Mouse (Mus musculus): ENCODE measurements at regions not wholly inside any gene's neighbourhood (a gene's known extent, or its start where the extent isn't known, plus 50 kb on each side); places are given as distances from the start of the nearest gene placed in this dataset.

DNA sequence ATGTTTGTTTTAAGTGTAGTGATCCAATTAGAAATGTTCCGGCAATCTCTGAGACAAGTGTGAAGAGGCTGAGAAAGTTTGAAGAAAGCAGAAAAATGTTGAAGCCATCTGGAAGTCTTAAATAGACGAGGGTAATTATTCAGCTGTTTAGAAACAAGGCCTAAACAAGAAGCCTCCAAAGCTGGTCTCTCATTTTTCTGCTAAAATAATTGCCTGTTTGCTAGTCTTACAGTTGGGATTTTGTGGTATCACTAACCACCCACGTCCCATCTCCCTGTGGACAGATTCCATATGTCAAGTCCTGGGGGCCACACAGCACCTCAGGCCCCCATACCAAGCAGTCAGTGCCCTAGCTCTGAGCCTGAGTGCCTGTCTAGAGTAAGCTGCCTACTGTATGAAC is 59.4 kb upstream of the Bace2 start:
- DNase-seq (ENCODE audit: inconsistent age in 2 of 2, low spot score in 1 of 2): no peak

DNA sequence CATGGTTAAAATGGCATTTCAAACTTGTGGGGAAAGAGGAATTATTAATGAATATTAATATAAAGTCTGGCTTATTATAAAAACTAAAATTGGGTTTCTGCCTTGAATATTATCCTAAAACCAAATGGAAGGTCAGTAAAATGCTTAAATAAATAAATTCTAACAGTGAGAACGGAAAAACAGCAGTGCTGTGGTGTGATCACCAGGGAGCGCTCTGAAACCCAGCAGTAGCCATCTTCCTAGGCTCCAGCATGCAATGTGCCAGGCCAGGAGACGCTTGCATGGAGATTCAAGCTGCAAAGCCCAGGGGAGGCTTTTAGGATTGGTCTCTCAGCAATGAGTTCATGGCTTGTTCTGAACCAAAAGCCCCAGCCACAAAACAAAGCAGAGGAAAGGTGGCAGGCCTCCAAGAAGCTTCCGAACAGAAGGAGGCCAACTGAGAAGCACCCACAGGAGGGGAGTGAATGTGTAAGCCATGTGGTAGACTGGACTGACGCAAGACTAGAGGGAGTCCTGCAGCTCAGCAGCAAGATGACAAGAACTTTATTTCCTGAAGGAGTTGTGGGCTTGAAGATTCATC is 52.3 kb upstream of the Bace2 start:
- DNase-seq (ENCODE audit: inconsistent age in 2 of 2, low spot score in 1 of 2): no peak
